Mouse (Mus musculus): Measurements from ENCODE around the gene Mcoln2. TPM values are rescaled to one million over a fixed set of nuclear protein-coding genes. Genes with fewer than 3 reads are reported as not detected.

The Mcoln2 gene
- total RNA-seq, 1 experiment, result 0.40 TPM

DNA sequence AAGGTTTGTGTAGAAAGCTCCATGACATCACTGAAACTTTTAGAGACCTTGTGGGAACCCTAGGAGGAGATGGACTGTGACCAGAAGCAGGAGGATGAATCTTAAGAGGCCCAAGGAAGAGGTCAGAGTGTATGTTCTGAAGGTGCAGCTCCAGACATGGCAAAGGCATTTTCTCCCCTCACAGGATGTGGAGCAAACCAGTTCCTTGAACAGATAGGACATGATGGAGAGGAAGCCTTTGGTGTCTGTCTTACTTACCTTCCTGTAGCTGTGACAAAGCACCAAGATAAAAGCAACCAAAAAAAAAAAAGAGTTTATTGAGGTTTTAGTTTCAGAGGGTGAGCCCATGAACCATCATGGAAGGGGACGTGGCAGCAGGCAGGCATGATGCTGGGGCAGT is 42.9 kb downstream of the Mcoln2 start:
- TF ChIP-seq ZC3H11A (IDR thresholded peaks at IDR 0.05; ENCODE audit: borderline replicate concordance, low read depth, low read length) (no peak), ZNF384 (IDR thresholded peaks at IDR 0.05; ENCODE audit: low read depth, low read length) (no peak), CHD2 (IDR thresholded peaks at IDR 0.05; ENCODE audit: low read depth, low read length) (no peak), MAFK (IDR thresholded peaks at IDR 0.05; ENCODE audit: insufficient read depth, low read depth, low read length) (no peak), HCFC1 (IDR thresholded peaks at IDR 0.05; ENCODE audit: borderline replicate concordance, insufficient read depth, low read length) (no peak)
- in situ Hi-C loops (cut with MboI; ENCODE audit: low sequenced_read_pairs in 2 of 2, unreplicated experiment in 2 of 2), result loop anchor here in 1 of 2 experiments (25.0 kb wide), 1 partner anchor 780 kb away; no protein-coding TSS in a partner anchor
- Histone ChIP-seq H3K9ac (ENCODE audit: insufficient read depth, low read depth, low read length, poor library complexity, severe bottlenecking) (no peak overlapping the region), H3K36me3 (ENCODE audit: control insufficient read depth, insufficient read depth, low read length, poor library complexity, severe bottlenecking) (no peaks in the 10 kb centered on the region), H3K4me1 (ENCODE audit: control insufficient read depth in 2 of 2, insufficient read depth in 2 of 2, low read length in 2 of 2, poor library complexity in 1 of 2) (no peaks in the 10 kb centered on the region), H3K4me3 (ENCODE audit: insufficient read depth in 1 of 2, low read depth in 1 of 2, low read length in 2 of 2, poor library complexity in 1 of 2, severe bottlenecking in 1 of 2) (no peak overlapping the region), H3K9me3 (ENCODE audit: control insufficient read depth, insufficient read depth, low read depth, low read length) (no peaks in the 10 kb centered on the region), H3K27ac (ENCODE audit: insufficient read depth, low read depth, low read length, poor library complexity, severe bottlenecking) (no peak overlapping the region)
- DNase-seq (ENCODE audit: low read depth, low spot score), result no peak

DNA sequence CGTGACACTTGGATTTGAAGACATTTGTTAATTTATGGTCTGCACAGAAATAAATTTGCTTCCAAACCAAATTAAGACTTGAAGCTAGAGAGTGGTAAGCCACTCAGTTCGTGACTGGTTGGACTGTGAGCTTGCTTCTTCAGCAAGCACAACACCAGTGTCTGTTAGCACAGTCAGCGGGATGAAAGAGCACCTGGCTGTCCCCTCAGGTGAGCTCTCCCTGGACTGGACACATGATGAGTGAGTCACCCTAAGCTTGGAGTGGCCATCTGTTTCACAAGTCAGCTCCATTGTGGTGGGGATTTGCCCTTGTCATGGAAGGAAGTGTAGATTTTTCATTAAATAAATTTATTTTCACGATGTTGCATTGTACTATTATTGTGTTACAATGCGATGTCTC is 45.5 kb downstream of the Mcoln2 start:
- in situ Hi-C loops (cut with MboI; ENCODE audit: low sequenced_read_pairs in 2 of 2, unreplicated experiment in 2 of 2), result loop anchor here in 1 of 2 experiments (25.0 kb wide), 1 partner anchor 783 kb away; no protein-coding TSS in a partner anchor
- Histone ChIP-seq H3K9me3 (ENCODE audit: control insufficient read depth, insufficient read depth, low read depth, low read length) (no peaks in the 10 kb centered on the region), H3K4me1 (ENCODE audit: control insufficient read depth in 2 of 2, insufficient read depth in 2 of 2, low read length in 2 of 2, poor library complexity in 1 of 2) (no peaks in the 10 kb centered on the region), H3K4me3 (ENCODE audit: insufficient read depth in 1 of 2, low read depth in 1 of 2, low read length in 2 of 2, poor library complexity in 1 of 2, severe bottlenecking in 1 of 2) (no peak overlapping the region), H3K36me3 (ENCODE audit: control insufficient read depth, insufficient read depth, low read length, poor library complexity, severe bottlenecking) (no peaks in the 10 kb centered on the region), H3K27ac (ENCODE audit: insufficient read depth, low read depth, low read length, poor library complexity, severe bottlenecking) (no peak overlapping the region), H3K9ac (ENCODE audit: insufficient read depth, low read depth, low read length, poor library complexity, severe bottlenecking) (no peak overlapping the region)
- DNase-seq (ENCODE audit: low read depth, low spot score), result no peak
- TF ChIP-seq ZNF384 (IDR thresholded peaks at IDR 0.05; ENCODE audit: low read depth, low read length) (no peak), MAFK (IDR thresholded peaks at IDR 0.05; ENCODE audit: insufficient read depth, low read depth, low read length) (no peak), ZC3H11A (IDR thresholded peaks at IDR 0.05; ENCODE audit: borderline replicate concordance, low read depth, low read length) (no peak), CHD2 (IDR thresholded peaks at IDR 0.05; ENCODE audit: low read depth, low read length) (no peak), HCFC1 (IDR thresholded peaks at IDR 0.05; ENCODE audit: borderline replicate concordance, insufficient read depth, low read length) (no peak)

DNA sequence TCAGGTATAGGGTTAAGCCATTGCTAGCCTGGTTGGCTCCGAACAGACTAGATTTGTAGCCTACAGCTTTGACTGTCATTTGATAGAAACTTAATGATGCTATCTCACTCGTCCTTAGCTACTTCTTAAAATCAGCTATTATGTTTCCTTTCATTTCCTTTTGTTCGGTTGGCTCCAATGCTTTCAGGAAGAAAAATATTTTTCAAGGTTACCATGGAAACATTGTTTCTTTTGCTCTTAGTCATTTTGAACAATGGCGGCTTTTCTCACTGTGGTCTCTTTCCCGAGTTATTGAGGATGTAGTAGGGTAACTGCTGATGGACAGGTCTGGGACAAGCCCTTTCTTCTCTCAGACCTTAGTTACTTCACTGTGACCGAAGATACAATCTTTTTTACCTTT is 46.7 kb downstream of the Mcoln2 start:
- H3K4me3 ChIP-seq (ENCODE audit: insufficient read depth in 1 of 2, low read depth in 1 of 2, low read length in 2 of 2, poor library complexity in 1 of 2, severe bottlenecking in 1 of 2), result no peak overlapping the region
- TF ChIP-seq MAFK (IDR thresholded peaks at IDR 0.05; ENCODE audit: insufficient read depth, low read depth, low read length), result no peak
- TF ChIP-seq CHD2 (IDR thresholded peaks at IDR 0.05; ENCODE audit: low read depth, low read length), result no peak
- no peak for TF ChIP-seq ZNF384 (IDR thresholded peaks at IDR 0.05; ENCODE audit: low read depth, low read length)
- TF ChIP-seq ZC3H11A (IDR thresholded peaks at IDR 0.05; ENCODE audit: borderline replicate concordance, low read depth, low read length), result no peak
- TF ChIP-seq HCFC1 (IDR thresholded peaks at IDR 0.05; ENCODE audit: borderline replicate concordance, insufficient read depth, low read length), result no peak
- H3K4me1 ChIP-seq (ENCODE audit: control insufficient read depth in 2 of 2, insufficient read depth in 2 of 2, low read length in 2 of 2, poor library complexity in 1 of 2), result no peaks in the 10 kb centered on the region
- no peak overlapping the region for H3K9ac ChIP-seq (ENCODE audit: insufficient read depth, low read depth, low read length, poor library complexity, severe bottlenecking)
- H3K36me3 ChIP-seq (ENCODE audit: control insufficient read depth, insufficient read depth, low read length, poor library complexity, severe bottlenecking), result no peaks in the 10 kb centered on the region
- H3K9me3 ChIP-seq (ENCODE audit: control insufficient read depth, insufficient read depth, low read depth, low read length), result no peaks in the 10 kb centered on the region
- DNase-seq (ENCODE audit: low read depth, low spot score), result no peak
- in situ Hi-C loops (cut with MboI; ENCODE audit: low sequenced_read_pairs in 2 of 2, unreplicated experiment in 2 of 2), result loop anchor here in 1 of 2 experiments (25.0 kb wide), 1 partner anchor 784 kb away; no protein-coding TSS in a partner anchor
- H3K27ac ChIP-seq (ENCODE audit: insufficient read depth, low read depth, low read length, poor library complexity, severe bottlenecking), result no peak overlapping the region

DNA sequence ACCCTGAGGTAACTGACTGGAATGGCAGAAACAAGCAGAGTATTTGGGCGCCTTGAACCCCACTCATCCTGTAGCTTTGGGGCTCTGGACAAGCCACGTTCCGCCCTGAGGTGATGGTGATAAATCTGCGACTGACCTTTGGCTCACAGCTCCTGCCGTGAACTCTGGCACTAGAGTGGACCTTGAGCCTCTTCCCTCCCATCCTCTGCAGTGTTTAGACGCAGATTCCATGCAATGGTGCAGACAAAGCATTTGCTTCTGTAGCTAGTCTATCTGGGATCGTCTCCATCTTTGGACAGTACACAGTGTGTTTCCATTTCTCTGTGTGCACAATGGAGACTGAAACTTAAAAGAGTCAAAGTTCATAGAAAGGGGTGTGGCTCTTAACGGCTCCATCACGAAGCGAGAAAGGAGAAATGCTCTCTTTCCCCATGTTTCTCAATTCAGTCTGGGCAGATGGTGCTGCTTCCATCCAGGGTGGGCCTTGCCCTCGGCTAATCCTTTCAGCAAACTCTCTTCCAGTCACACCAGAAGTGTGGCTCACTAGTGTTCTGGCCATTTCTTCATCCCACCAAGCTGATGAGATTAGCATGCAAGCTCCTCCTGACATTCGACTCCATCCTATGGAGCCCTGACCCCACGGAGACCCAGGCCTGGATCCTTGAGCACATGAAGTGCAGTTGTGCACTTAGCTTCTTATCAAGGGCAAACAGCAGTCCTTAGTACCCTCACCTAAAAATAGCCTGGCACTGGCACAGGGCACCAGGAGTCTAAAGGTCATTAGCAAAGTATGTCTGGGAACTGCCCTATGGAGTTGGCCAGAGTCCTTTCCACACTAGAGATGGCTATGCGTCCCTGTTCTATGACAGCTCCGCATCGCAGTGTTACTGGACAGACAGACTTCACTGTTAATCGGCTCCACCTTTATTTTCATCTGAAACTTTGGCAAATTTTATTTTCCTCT is 47.4 kb downstream of the Mcoln2 start:
- H3K4me1 ChIP-seq (ENCODE audit: control insufficient read depth in 2 of 2, insufficient read depth in 2 of 2, low read length in 2 of 2, poor library complexity in 1 of 2), result no peaks in the 10 kb centered on the region
- H3K36me3 ChIP-seq (ENCODE audit: control insufficient read depth, insufficient read depth, low read length, poor library complexity, severe bottlenecking), result no peaks in the 10 kb centered on the region
- H3K9ac ChIP-seq (ENCODE audit: insufficient read depth, low read depth, low read length, poor library complexity, severe bottlenecking), result no peak overlapping the region
- H3K4me3 ChIP-seq (ENCODE audit: insufficient read depth in 1 of 2, low read depth in 1 of 2, low read length in 2 of 2, poor library complexity in 1 of 2, severe bottlenecking in 1 of 2), result no peak overlapping the region
- DNase-seq (ENCODE audit: low read depth, low spot score), result no peak
- in situ Hi-C loops (cut with MboI; ENCODE audit: low sequenced_read_pairs in 2 of 2, unreplicated experiment in 2 of 2), result loop anchor here in 1 of 2 experiments (25.0 kb wide), 1 partner anchor 785 kb away; no protein-coding TSS in a partner anchor
- no peaks in the 10 kb centered on the region for H3K9me3 ChIP-seq (ENCODE audit: control insufficient read depth, insufficient read depth, low read depth, low read length)
- TF ChIP-seq MAFK (IDR thresholded peaks at IDR 0.05; ENCODE audit: insufficient read depth, low read depth, low read length), result no peak
- no peak for TF ChIP-seq HCFC1 (IDR thresholded peaks at IDR 0.05; ENCODE audit: borderline replicate concordance, insufficient read depth, low read length)
- TF ChIP-seq ZC3H11A (IDR thresholded peaks at IDR 0.05; ENCODE audit: borderline replicate concordance, low read depth, low read length), result no peak
- no peak for TF ChIP-seq ZNF384 (IDR thresholded peaks at IDR 0.05; ENCODE audit: low read depth, low read length)
- TF ChIP-seq CHD2 (IDR thresholded peaks at IDR 0.05; ENCODE audit: low read depth, low read length), result no peak
- no peak overlapping the region for H3K27ac ChIP-seq (ENCODE audit: insufficient read depth, low read depth, low read length, poor library complexity, severe bottlenecking)
